Mouse (Mus musculus): ENCODE results near the gene Fbrsl1.
A peak's percentile ranks its signal among the peaks of the same experiment; 100 is the strongest.

The Fbrsl1 gene

DNA sequence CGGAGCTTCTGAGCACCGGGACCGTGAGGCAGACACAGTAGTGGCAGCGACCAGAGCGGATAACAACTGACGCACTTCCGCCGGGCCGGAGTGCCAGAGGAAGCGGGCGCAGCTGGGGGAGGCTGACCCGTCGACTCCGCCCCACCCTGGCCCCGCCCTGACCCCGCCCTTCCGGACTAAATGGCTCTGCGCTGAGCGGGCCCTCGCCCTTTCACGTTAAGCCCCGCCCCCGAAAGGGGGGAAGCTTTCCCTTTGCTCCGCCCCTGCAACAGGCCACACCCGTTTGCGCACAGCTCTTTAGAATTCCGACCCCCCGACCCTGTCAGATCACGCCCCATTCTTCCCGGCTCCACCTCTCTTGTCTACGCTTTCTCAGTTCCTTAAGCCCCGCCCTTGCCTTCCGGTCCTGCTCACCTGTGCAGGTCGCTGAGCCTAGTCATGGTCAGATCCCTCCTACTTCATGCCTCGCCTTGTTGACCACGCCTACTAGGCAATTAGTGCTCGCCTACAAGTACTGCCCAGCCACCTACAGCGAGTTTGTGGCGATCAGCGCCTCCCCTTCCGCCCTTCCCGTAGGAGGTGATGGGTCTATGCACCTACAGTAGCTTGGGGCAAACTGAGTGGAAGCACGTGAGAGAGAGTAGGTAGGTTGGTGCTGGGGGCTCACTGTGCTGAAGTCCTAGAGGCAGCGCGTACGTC is at the start of gene Fbrsl1:
Gene Fbrsl1 (minus strand): TSS at position 68 of the 699 bp plus-strand sequence.
- peak; percentile 90 to 93 for DNase-seq (ENCODE audit: low spot score in 2 of 2)

DNA sequence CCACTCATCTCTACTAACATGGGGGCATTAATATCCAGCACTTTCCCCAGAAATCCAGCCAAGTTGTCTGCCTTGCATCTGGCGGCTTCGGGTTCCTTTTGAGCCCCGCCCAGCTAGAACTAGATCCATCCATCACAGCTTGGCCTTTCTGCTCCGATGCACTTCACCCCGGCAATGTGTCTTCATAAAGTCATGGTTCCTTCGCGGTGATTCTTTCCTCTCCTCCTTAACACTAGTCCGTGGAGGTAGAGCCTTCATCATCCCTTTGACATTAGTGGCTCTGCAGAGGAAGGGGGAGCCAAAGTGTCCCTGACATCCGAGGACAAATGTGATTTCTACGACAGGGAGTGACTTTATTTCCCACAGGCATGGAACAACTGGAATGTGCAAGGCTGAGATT is 49.8 kb upstream of the Fbrsl1 start:
- DNase-seq (ENCODE audit: low spot score in 2 of 2) = no peak

DNA sequence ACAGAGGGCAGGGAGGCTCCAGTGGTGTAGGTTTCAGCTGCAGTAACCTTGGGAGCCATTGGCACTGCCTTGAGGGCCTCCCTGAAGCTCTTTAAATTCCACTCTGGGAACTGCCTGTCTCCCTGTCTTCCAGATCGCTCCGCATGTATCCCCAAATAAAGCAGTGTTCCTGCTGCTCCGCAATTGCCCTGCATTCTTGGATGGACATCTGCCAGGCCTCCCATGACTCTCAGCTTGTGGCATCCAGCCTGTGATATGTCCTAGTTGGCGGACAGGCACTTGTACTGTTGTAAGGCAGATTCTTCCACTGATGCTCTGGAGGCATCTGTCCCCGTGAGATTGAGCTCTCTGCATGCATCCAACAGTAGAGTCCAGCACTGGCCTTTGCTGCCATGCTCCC is 49.3 kb upstream of the Fbrsl1 start:
- DNase-seq (ENCODE audit: low spot score in 2 of 2) = no peak

DNA sequence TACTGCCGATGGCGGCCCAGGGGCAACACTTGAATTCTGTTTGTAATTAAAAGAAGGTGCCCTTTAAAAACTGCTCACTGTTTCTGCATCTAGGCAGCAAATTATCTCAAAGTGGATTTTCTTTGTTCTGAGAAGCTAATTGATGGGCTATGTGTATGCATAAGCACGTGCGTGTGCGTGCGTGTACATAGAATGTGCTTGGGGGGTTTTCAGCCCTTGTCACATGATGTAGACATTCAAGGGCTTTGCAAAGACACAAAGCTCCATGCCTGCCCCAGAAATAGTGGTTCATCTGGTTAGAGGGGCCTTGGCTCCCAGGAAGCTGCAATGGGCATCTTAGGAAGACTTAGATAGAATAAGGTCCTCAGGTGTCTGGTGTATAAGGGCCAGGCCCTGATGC is 46.7 kb upstream of the Fbrsl1 start:
- no peak for DNase-seq (ENCODE audit: low spot score in 2 of 2)

DNA sequence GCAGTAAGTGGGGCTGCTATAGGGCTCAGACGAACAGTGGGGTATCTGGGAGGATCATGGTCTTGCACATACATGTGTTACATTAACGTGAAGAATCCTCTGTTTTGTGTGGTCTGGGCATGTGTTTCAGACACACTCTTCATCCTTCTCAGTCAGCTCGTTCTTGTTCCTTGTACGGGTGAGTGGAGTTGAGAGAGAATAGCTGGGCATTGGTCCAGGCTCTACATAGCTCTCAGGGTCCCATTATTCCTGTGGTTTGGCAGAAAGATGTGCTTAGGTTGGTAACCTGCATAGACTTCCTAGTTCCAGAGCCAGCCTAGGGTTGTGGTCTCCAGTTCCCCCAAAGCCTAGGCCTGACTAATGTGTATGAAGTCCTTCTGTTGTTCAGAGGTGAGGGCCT is 46.1 kb upstream of the Fbrsl1 start:
- no peak for DNase-seq (ENCODE audit: low spot score in 2 of 2)

GRCm38 (mm10) chr5:110493785-110494184 is 45.5 kb upstream of the Fbrsl1 start:
- DNase-seq (ENCODE audit: low spot score in 2 of 2) = peak; percentile 28 to 63

GRCm38 (mm10) chr5:110489639-110490038 is 41.3 kb upstream of the Fbrsl1 start:
- no peak for DNase-seq (ENCODE audit: low spot score in 2 of 2)

GRCm38 (mm10) chr5:110487943-110488342 is 39.6 kb upstream of the Fbrsl1 start:
- no peak for DNase-seq (ENCODE audit: low spot score in 2 of 2)

DNA sequence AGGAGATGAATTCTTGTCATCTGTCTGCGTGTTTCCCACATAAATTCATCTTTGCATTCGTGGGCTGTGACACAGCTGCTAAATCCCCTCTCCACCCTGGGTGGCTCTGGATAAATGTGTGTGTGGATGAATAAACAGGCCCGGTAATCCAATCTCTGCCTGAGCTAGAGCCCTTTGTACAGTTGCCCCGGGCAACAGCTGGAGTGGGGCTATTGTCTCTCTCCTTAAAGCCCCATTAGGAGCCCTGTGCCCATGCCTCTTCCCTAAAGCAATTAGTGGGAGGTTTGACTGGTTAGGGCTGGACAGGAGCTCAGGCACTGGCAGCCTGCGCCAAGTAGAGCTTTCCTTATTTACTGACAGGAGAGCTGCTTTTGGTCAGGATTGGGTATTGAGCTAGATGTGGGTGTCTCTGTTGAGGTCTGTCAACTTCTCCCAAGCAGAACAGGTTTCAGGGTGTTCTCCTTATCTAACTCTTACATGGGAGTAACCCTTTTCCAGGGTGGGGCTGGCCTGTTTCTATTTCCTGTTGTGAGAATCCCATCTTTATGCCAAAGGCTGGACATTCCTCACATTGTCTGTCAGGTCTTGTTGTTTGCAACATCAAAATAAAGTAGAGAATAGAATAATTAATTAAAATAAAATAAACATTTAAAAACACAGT is 38.5 kb upstream of the Fbrsl1 start:
- DNase-seq (ENCODE audit: low spot score in 2 of 2) = no peak

DNA sequence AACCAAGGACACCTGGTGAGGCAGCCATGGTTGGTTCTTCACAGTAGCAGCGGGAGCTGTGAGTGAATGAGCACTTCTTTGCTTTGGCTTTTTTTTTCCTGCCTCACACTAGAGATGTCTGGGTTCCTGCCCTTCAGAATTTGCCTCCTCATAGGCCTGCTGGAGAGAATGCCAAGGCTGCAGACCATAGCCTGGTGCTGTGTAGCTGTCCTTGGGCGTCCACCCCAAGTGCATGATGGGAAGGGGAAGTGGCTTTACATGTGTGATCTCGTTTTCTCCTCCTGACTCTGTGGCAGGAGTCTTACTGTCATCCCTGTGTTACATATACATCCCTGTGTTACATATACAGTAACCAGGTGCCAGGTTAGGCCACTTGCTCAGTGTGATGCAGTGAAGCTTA is 36.4 kb upstream of the Fbrsl1 start:
- no peak for DNase-seq (ENCODE audit: low spot score in 2 of 2)

DNA sequence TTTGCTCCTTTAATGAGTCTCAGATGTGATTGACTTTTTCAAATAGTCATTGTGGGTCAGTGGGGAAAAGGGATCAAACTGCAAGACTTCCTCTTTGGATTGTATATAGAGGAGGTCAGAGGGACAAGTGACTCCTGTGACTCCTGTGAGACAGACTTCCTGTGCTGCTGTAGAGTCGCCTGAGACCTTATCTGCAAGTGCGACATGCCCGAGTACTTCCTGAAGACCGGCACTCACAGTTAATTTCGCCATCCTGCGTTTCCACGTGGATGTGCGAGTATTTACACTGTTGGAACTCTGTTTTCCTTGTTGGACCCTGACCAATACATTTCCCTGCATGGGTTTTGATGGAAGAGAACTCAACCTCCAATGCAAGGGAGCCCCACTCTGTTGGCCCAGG is 30.9 kb upstream of the Fbrsl1 start:
- no peak for DNase-seq (ENCODE audit: low spot score in 2 of 2)

DNA sequence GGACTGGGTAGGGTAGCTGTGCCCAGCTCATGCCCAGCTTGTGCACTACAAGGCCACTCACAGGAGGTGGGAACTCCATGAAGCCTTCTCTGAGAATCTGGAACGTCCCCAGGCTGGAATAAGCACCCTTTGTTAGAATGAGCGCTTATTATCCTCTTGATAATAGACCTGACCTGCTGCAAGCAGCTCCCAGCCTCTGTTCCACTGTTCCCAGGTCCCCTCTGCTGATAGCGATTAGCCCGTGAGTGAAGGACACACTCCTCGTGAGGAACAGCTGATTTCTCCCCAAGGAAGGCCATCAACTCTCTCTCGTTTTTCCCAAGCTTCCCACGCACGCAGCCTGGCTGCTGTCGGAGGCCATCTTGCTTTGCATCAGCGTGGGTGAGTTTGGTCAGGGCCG is 25.9 kb upstream of the Fbrsl1 start:
- DNase-seq (ENCODE audit: low spot score in 2 of 2) = no peak

GRCm38 (mm10) chr5:110472834-110473233 is 24.5 kb upstream of the Fbrsl1 start:
- no peak for DNase-seq (ENCODE audit: low spot score in 2 of 2)

DNA sequence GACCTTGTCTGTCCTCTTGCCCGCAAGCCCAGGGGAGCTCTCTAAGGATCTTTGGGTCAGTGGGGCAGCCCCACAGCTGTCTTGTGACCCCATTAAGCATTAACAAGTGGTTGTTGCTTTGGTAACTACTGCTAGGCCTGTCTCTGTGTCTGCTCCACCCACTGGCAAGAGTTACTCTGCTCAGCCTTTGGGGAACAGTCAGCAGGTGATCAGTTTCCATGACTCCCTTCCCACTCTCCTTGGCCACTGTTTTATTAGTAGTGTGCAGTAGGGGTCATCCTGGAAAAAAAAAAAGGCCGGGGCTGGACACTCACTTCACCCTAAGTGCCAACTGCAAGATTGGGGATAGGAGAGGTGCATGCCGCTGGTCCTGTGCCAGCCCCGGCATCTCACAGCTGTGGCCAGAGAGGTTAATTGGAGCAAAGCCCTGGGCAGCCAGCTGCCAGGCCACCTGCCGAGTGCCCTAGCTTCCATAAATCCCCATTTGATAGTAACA is 23.7 kb upstream of the Fbrsl1 start:
- no peak for DNase-seq (ENCODE audit: low spot score in 2 of 2)

- no peak for DNase-seq (ENCODE audit: low spot score in 2 of 2)
Measured at GRCm38 (mm10) chr5:110471285-110471684, 23.0 kb upstream of the Fbrsl1 start.

DNA sequence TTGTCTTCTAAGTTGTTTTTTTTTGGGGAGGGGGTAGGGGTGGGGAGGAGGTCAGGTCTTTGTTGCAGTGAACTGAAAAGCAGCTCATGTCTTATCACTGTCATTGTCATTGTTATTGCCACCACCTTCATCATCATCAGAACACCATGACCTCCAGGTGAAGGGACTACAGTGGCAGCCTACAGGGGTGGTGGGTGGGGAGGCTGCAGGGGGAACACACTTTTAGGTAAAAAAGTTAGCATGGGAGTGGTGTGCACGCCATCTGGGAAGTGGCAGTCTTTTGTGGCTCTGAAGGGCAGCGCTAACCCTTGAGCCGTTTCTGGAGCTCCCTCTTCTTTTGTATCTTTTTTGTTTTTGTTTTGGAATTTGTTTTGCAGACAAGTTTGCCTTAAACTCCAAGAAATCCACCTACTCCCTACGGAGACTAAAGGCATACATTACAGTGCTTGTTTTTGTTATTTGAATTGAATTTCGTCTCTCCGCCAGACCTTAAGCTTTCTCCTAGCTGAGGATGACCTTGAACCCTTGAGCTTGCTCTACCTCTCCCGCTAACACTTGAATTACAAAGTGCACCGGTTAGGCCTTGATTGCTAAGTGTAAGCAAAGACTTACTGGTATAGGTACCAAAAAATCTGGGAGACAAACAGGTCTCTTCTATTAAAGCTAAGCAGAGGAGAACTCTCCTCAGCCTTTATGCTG is 21.1 kb upstream of the Fbrsl1 start:
- no peak for DNase-seq (ENCODE audit: low spot score in 2 of 2)

- DNase-seq (ENCODE audit: low spot score in 2 of 2) = no peak
Measured at GRCm38 (mm10) chr5:110468296-110468695, 20.0 kb upstream of the Fbrsl1 start.

GRCm38 (mm10) chr5:110467725-110468124 is 19.4 kb upstream of the Fbrsl1 start:
- no peak for DNase-seq (ENCODE audit: low spot score in 2 of 2)

- no peak for DNase-seq (ENCODE audit: low spot score in 2 of 2)
Measured at GRCm38 (mm10) chr5:110466531-110467424, 18.5 kb upstream of the Fbrsl1 start.

GRCm38 (mm10) chr5:110462646-110463045 is 14.3 kb upstream of the Fbrsl1 start:
- no peak for DNase-seq (ENCODE audit: low spot score in 2 of 2)

DNA sequence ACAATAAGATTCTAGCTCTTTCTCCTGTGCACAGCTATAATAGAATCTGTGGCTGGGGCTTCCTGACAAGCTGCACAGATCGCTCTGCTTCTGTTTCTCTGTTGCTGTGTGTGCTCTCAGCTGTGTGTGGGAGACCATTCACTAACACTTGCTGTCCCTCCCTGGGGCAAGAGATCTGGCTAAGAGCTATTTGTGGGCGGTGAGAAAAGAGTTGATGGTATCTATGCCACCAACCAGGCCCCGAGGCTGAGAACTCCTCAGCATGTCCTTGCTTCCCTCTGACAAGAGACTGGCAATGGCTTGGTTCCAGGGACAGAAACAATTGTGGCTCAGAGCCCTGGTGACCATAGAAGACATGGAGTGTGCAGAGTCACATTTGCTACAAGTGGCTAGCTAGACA is 10.6 kb upstream of the Fbrsl1 start:
- DNase-seq (ENCODE audit: low spot score in 2 of 2) = peak in 1 of 2 experiments; percentile 49

GRCm38 (mm10) chr5:110455272-110455671 is 7.0 kb upstream of the Fbrsl1 start:
- DNase-seq (ENCODE audit: low spot score in 2 of 2) = no peak

Measured in frontal cortex, postnatal 10 days (tissue).